Mouse (Mus musculus) lung, adult 2 months (tissue): ENCODE results near the gene Slc11a1.

ENCODE experiments used
- CTCF ChIP-seq: fragments of 200-500 bp; IDR thresholded peaks from 2 replicates; pipeline ENCODE4 v1.5.1; 2011; ENCODE audit warnings: mild to moderate bottlenecking, low read length, control low read depth; ENCODE audit not compliant: insufficient read depth
- POLR2A ChIP-seq: fragments of 200-500 bp; IDR thresholded peaks from 2 replicates; pipeline ENCODE4 v1.6.1; 2011; ENCODE audit warnings: low read depth, mild to moderate bottlenecking, control low read depth, low read length, borderline replicate concordance; ENCODE audit errors: extremely low read depth

DNA sequence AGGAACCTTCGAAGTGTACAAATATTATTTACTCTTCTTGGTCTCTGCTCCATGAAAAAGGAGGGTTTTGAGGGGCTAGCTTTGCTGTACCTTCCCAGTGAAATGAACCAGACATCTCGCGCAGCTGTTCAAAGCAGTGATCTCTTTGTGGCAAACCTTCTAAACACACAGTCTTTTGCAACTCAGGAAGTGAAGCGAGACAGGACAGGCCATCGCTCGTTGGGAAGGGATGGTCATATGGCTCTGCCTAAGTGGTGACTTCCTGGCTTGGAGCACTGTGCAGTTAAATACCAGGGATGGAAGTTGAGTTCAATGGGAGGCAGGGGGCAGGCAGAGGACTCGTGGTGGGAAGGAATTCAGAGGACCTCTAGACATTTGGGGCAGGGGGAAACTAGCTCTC, 50.9 kb downstream of the Slc11a1 start:
- TF ChIP-seq CTCF (no peak), POLR2A (no peak)
